ENCODE assay signal across 8 mouse cellular contexts in genomic region chr3:96261623-96262022, GRCm38 (mm10). TPM values are rescaled to one million over a fixed set of nuclear protein-coding genes. Genes with fewer than 3 reads are reported as not detected.
DNase-seq lines count a peak whose midpoint lies in the region; ATAC-seq and TF ChIP-seq lines count a peak whose summit lies in the region.

No protein-coding gene starts in this region.

- peak; percentile 29 for DNase-seq in 3134 (ENCODE audit: extremely low read depth, insufficient read length, low spot score)
- DNase-seq in forebrain, embryonic 11.5 days (ENCODE audit: low spot score) = no peak
- DNase-seq in liver, embryonic 14.5 days (ENCODE audit: low read depth in 3 of 3, low spot score in 3 of 3) = no peak
- no peak for DNase-seq in layer of hippocampus, postnatal 25 days (ENCODE audit: extremely low spot score in 1 of 2, low spot score in 1 of 2)
- no peak for DNase-seq in adrenal gland, postnatal 25 days
- no peak for DNase-seq in frontal cortex, adult 2 months (ENCODE audit: extremely low spot score in 1 of 2, low spot score in 1 of 2)

- TF ChIP-seq CTCF in liver, embryonic 14.5 days (IDR thresholded peaks at IDR 0.05; ENCODE audit: low read depth) = no peak

- ATAC-seq in erythroblast, adult 5-6 weeks (replicated peaks; ENCODE audit: low FRiP score, poor library complexity, severe bottlenecking) = no peak
- ATAC-seq in forebrain, embryonic 11.5 days (replicated peaks; ENCODE audit: low FRiP score) = no peak
- no peak for ATAC-seq in liver, embryonic 14.5 days (ENCODE audit: insufficient read depth)

- H3K9me3 ChIP-seq in erythroblast, embryonic 14.5 days (ENCODE audit: control insufficient read depth, low read length) = no peaks in the 10 kb centered on the region
- no peaks in the 10 kb centered on the region for H3K9me3 ChIP-seq in forebrain, embryonic 11.5 days (ENCODE audit: control insufficient read depth, low read length)
- H3K9me3 ChIP-seq in liver, embryonic 14.5 days (ENCODE audit: control insufficient read depth, low read length) = no peaks in the 10 kb centered on the region

- no peak for TF ChIP-seq EP300 in liver, embryonic 14.5 days (IDR thresholded peaks at IDR 0.05; ENCODE audit: low read depth)

- H3K4me1 ChIP-seq in erythroblast, embryonic 14.5 days (ENCODE audit: control insufficient read depth) = peaks cover 62% of the 10 kb centered on the region
- peaks cover 7% of the 10 kb centered on the region; the same call in 1 of the 2 replicates for H3K4me1 ChIP-seq in forebrain, embryonic 11.5 days (replicated peaks; ENCODE audit: control insufficient read depth, insufficient read depth, low read length)
- H3K4me1 ChIP-seq in liver, embryonic 14.5 days (replicated peaks; ENCODE audit: control insufficient read depth in 2 of 2, insufficient read depth in 2 of 2, low read length in 1 of 2) = peaks cover 29 to 31% of the 10 kb centered on the region in 2 experiments

- H3K4me2 ChIP-seq in forebrain, embryonic 11.5 days (ENCODE audit: low read depth, low read length, severe bottlenecking) = peak overlapping the region; percentile 76
- H3K4me2 ChIP-seq in liver, embryonic 14.5 days (ENCODE audit: low read depth) = peak overlapping the region; percentile 86

- H3K9ac ChIP-seq in forebrain, embryonic 11.5 days (ENCODE audit: low read length) = peak overlapping the region; percentile 73
- H3K9ac ChIP-seq in liver, embryonic 14.5 days (replicated peaks) = peak overlapping the region; percentile 100

- H3K4me3 ChIP-seq in erythroblast, embryonic 14.5 days (replicated peaks) = peak overlapping the region; percentile 76
- H3K4me3 ChIP-seq in forebrain, embryonic 11.5 days (ENCODE audit: low read depth, low read length) = peak overlapping the region; percentile 58
- peak overlapping the region; percentile 54 to 63 for H3K4me3 ChIP-seq in liver, embryonic 14.5 days (ENCODE audit: insufficient read depth in 1 of 2, low read depth in 2 of 2, low read length in 2 of 2)

- peaks cover 10% of the 10 kb centered on the region for H3K36me3 ChIP-seq in erythroblast, embryonic 14.5 days (ENCODE audit: control insufficient read depth)
- no peaks in the 10 kb centered on the region for H3K36me3 ChIP-seq in forebrain, embryonic 11.5 days (ENCODE audit: control insufficient read depth, insufficient read depth, low read length)
- H3K36me3 ChIP-seq in liver, embryonic 14.5 days (replicated peaks; ENCODE audit: control insufficient read depth, insufficient read depth, low read depth) = no peaks in the 10 kb centered on the region

- no peaks in the 10 kb centered on the region for H3K27me3 ChIP-seq in erythroblast, embryonic 14.5 days (ENCODE audit: control insufficient read depth)
- no peaks in the 10 kb centered on the region for H3K27me3 ChIP-seq in forebrain, embryonic 11.5 days (ENCODE audit: control insufficient read depth, insufficient read depth, low read length)
- no peaks in the 10 kb centered on the region for H3K27me3 ChIP-seq in liver, embryonic 14.5 days (ENCODE audit: control insufficient read depth, insufficient read depth, low read length)

- H3K27ac ChIP-seq in forebrain, embryonic 11.5 days (ENCODE audit: low read depth, low read length) = peak overlapping the region; percentile 95
- H3K27ac ChIP-seq in liver, embryonic 14.5 days = peak overlapping the region; percentile 100

- 53% methylated on average over 3 of the region's 3 CpGs for WGBS in forebrain, embryonic 11.5 days
- WGBS in liver, embryonic 14.5 days (ENCODE audit: insufficient replicate concordance) = 52% methylated on average over 3 of the region's 3 CpGs

RNA-seq across cellular contexts. Expression of gene Hist2h4, which starts 1.5 kb away (rescaled TPM):
- polyA plus RNA-seq in erythroblast, embryonic 14.5 days (2012) = 3.1 and 7.2 TPM in 2 replicates
- 114 and 128 TPM in 2 replicates for total RNA-seq in erythroblast, adult 5-6 weeks (2015; ENCODE audit: low replicate concordance)
- 46.8 and 67.0 TPM in 2 replicates for total RNA-seq in erythroblast, adult 5-6 weeks (2017; ENCODE audit: low replicate concordance)
- polyA plus RNA-seq in forebrain, embryonic 11.5 days (2014; fragmentation: Nextera tagmentation; extraction: Ambion mirVana) = 6.8 and 7.5 TPM in 2 replicates
- polyA plus RNA-seq in liver, embryonic 14.5 days (2012; rRNA removed) = 12.2 and 16.3 TPM in 2 replicates
- 15.1 TPM in 2 replicates for polyA plus RNA-seq in liver, embryonic 14.5 days (2014; fragmentation: Nextera tagmentation; extraction: Ambion mirVana)
- total RNA-seq in layer of hippocampus, postnatal 25 days (2021) = 10 to 100 TPM; 23.8 to 28.4 TPM
- 30.2 and 32.3 TPM in 2 replicates for total RNA-seq in adrenal gland, postnatal 25 days (2021)
- polyA plus RNA-seq in frontal cortex, adult 2 months (2012; rRNA removed) = 3.3 and 3.9 TPM in 2 replicates

RNA-seq across cellular contexts. Expression of gene Hist2h3b, which starts 6.8 kb away (rescaled TPM):
- 24.1 and 60.1 TPM in 2 replicates for polyA plus RNA-seq in erythroblast, embryonic 14.5 days (2012)
- total RNA-seq in erythroblast, adult 5-6 weeks (2015; ENCODE audit: low replicate concordance) = 373 and 489 TPM in 2 replicates
- 312 and 340 TPM in 2 replicates for total RNA-seq in erythroblast, adult 5-6 weeks (2017; ENCODE audit: low replicate concordance)
- 99.6 and 105 TPM in 2 replicates for polyA plus RNA-seq in forebrain, embryonic 11.5 days (2014; fragmentation: Nextera tagmentation; extraction: Ambion mirVana)
- 68.0 and 127 TPM in 2 replicates for polyA plus RNA-seq in liver, embryonic 14.5 days (2012; rRNA removed)
- 91.2 and 100 TPM in 2 replicates for polyA plus RNA-seq in liver, embryonic 14.5 days (2014; fragmentation: Nextera tagmentation; extraction: Ambion mirVana)
- total RNA-seq in layer of hippocampus, postnatal 25 days (2021) = 10 to 100 TPM; 41.9 to 53.6 TPM
- 114 and 165 TPM in 2 replicates for total RNA-seq in adrenal gland, postnatal 25 days (2021)
- polyA plus RNA-seq in frontal cortex, adult 2 months (2012; rRNA removed) = 7.3 and 8.1 TPM in 2 replicates

RNA-seq across cellular contexts. Expression of gene Hist2h2bb, which starts 7.9 kb away (rescaled TPM):
- 0.89 and 1.4 TPM in 2 replicates for polyA plus RNA-seq in erythroblast, embryonic 14.5 days (2012)
- 715 and 759 TPM in 2 replicates for total RNA-seq in erythroblast, adult 5-6 weeks (2015; ENCODE audit: low replicate concordance)
- total RNA-seq in erythroblast, adult 5-6 weeks (2017; ENCODE audit: low replicate concordance) = 2,995 and 4,039 TPM in 2 replicates
- 24.1 and 28.7 TPM in 2 replicates for polyA plus RNA-seq in forebrain, embryonic 11.5 days (2014; fragmentation: Nextera tagmentation; extraction: Ambion mirVana)
- polyA plus RNA-seq in liver, embryonic 14.5 days (2012; rRNA removed) = 9.5 and 16.9 TPM in 2 replicates
- 23.3 and 24.5 TPM in 2 replicates for polyA plus RNA-seq in liver, embryonic 14.5 days (2014; fragmentation: Nextera tagmentation; extraction: Ambion mirVana)
- 100 to 1,000 TPM; 110 to 123 TPM for total RNA-seq in layer of hippocampus, postnatal 25 days (2021)
- 138 and 170 TPM in 2 replicates for total RNA-seq in adrenal gland, postnatal 25 days (2021)
- polyA plus RNA-seq in frontal cortex, adult 2 months (2012; rRNA removed) = 1.3 and 2.0 TPM in 2 replicates

RNA-seq across cellular contexts. Expression of gene Hist2h3c1, which starts 15.1 kb away (rescaled TPM):
- not detected in 2 replicates for polyA plus RNA-seq in erythroblast, embryonic 14.5 days (2012)
- 16.7 and 20.9 TPM in 2 replicates for total RNA-seq in erythroblast, adult 5-6 weeks (2015; ENCODE audit: low replicate concordance)
- 15.1 TPM in 1 of 2 replicates, not detected in the other for total RNA-seq in erythroblast, adult 5-6 weeks (2017; ENCODE audit: low replicate concordance)
- 2.3 TPM in 1 of 2 replicates, not detected in the other for polyA plus RNA-seq in forebrain, embryonic 11.5 days (2014; fragmentation: Nextera tagmentation; extraction: Ambion mirVana)
- polyA plus RNA-seq in liver, embryonic 14.5 days (2012; rRNA removed) = 2.4 and 3.6 TPM in 2 replicates
- polyA plus RNA-seq in liver, embryonic 14.5 days (2014; fragmentation: Nextera tagmentation; extraction: Ambion mirVana) = 2.6 and 5.7 TPM in 2 replicates
- total RNA-seq in layer of hippocampus, postnatal 25 days (2021) = not detected
- 1.9 TPM in 1 of 2 replicates, not detected in the other for total RNA-seq in adrenal gland, postnatal 25 days (2021)
- not detected in 2 replicates for polyA plus RNA-seq in frontal cortex, adult 2 months (2012; rRNA removed)

RNA-seq across cellular contexts. Expression of gene Hist2h2aa1, which starts 16.3 kb away (rescaled TPM):
- polyA plus RNA-seq in erythroblast, embryonic 14.5 days (2012) = 7.4 and 13.0 TPM in 2 replicates
- not detected in 2 replicates for total RNA-seq in erythroblast, adult 5-6 weeks (2015; ENCODE audit: low replicate concordance)
- total RNA-seq in erythroblast, adult 5-6 weeks (2017; ENCODE audit: low replicate concordance) = 1,803 and 3,861 TPM in 2 replicates
- polyA plus RNA-seq in forebrain, embryonic 11.5 days (2014; fragmentation: Nextera tagmentation; extraction: Ambion mirVana) = 18.7 and 28.2 TPM in 2 replicates
- polyA plus RNA-seq in liver, embryonic 14.5 days (2012; rRNA removed) = 45.7 and 46.3 TPM in 2 replicates
- 32.0 TPM in 2 replicates for polyA plus RNA-seq in liver, embryonic 14.5 days (2014; fragmentation: Nextera tagmentation; extraction: Ambion mirVana)
- total RNA-seq in layer of hippocampus, postnatal 25 days (2021) = 1 to 10 TPM; 3.0 to 6.9 TPM
- 17.4 TPM in 1 of 2 replicates, not detected in the other for total RNA-seq in adrenal gland, postnatal 25 days (2021)
- polyA plus RNA-seq in frontal cortex, adult 2 months (2012; rRNA removed) = 146 and 222 TPM in 2 replicates
